Mouse (Mus musculus) hematopoietic stem cell, adult 5-6 weeks (primary cell): Measurements from ENCODE around the gene Btf3l4. TPM values are rescaled to one million over a fixed set of nuclear protein-coding genes. Genes with fewer than 3 reads are reported as not detected.

Source experiments
- ATAC-seq, 2 experiments: fragments of 125-278 bp in 1 of 2; replicated peaks in 1 of 2; 2 replicates each; pipeline ENCODE4 v1.8.0; 2016 to 2017; ENCODE audit warnings: inconsistent platforms in 2 of 2, mild to moderate bottlenecking in 2 of 2, moderate number of reproducible peaks in 2 of 2, low read depth in 1 of 2, moderate TSS enrichment in 1 of 2; ENCODE audit not compliant: low FRiP score in 2 of 2, poor library complexity in 2 of 2, severe bottlenecking in 2 of 2, insufficient read depth in 1 of 2, low TSS enrichment in 1 of 2
- total RNA-seq: library from RNA; stranded (forward); fragments of 172-1452, 232-1000 nt; gene quantifications from 2 replicates; pipeline ENCODE4 v1.2.3, GENCODE M21; 2017

The Btf3l4 gene
- total RNA-seq, 1 experiment from 2014 or later = 89.5 TPM

- peak in 1 of 2 experiments; percentile 10; a peak in 1 of 4 replicates for ATAC-seq
These were observed 357 bp upstream of the Btf3l4 start for GRCm38 (mm10) chr4:108833828-108834114.

GRCm38 (mm10) chr4:108830698-108831097 is 2.7 kb downstream of the Btf3l4 start:
- ATAC-seq = no peak

GRCm38 (mm10) chr4:108826643-108827042 is 6.8 kb downstream of the Btf3l4 start:
- no peak for ATAC-seq

GRCm38 (mm10) chr4:108826096-108826495 is 7.3 kb downstream of the Btf3l4 start:
- no peak for ATAC-seq

GRCm38 (mm10) chr4:108825677-108826076 is 7.7 kb downstream of the Btf3l4 start:
- ATAC-seq = no peak

GRCm38 (mm10) chr4:108811550-108811949 is 21.9 kb downstream of the Btf3l4 start:
- ATAC-seq = no peak

- no peak for ATAC-seq
These were observed 22.3 kb downstream of the Btf3l4 start for GRCm38 (mm10) chr4:108811142-108811541.

- no peak for ATAC-seq
These were observed 29.9 kb downstream of the Btf3l4 start for GRCm38 (mm10) chr4:108803535-108803934.

- peak; percentile 53 to 76; a peak in 1 of 4 replicates for ATAC-seq
These were observed 35.2 kb downstream of the Btf3l4 start for GRCm38 (mm10) chr4:108798083-108798830.

- ATAC-seq = no peak
These were observed 36.7 kb downstream of the Btf3l4 start for GRCm38 (mm10) chr4:108796701-108797100.

- no peak for ATAC-seq
These were observed 39.5 kb downstream of the Btf3l4 start for GRCm38 (mm10) chr4:108793941-108794340.

GRCm38 (mm10) chr4:108790507-108790906 is 42.9 kb downstream of the Btf3l4 start:
- no peak for ATAC-seq

- no peak; a peak in 1 of 4 replicates for ATAC-seq
These were observed 44.0 kb downstream of the Btf3l4 start for GRCm38 (mm10) chr4:108789258-108789936.

- ATAC-seq = no peak
These were observed 50.9 kb downstream of the Btf3l4 start for GRCm38 (mm10) chr4:108782421-108783085.

- no peak for ATAC-seq
These were observed 51.8 kb downstream of the Btf3l4 start for GRCm38 (mm10) chr4:108781596-108781995.

GRCm38 (mm10) chr4:108780864-108781205 is 52.6 kb downstream of the Btf3l4 start:
- no peak for ATAC-seq

GRCm38 (mm10) chr4:108780057-108780863 is 53.2 kb downstream of the Btf3l4 start, which contains the start of gene Zfyve9:
Zfyve9 (minus strand) TSS chr4:108780798.
- ATAC-seq = peak; percentile 65 to 85

- 0 out of 4 replicates have a peak, but pooled peaks of 1 of the 2 experiments have one; percentile 30 for ATAC-seq
These were observed 53.7 kb downstream of the Btf3l4 start for GRCm38 (mm10) chr4:108779763-108780056.
